ENCODE assay signal across 8 mouse cellular contexts in the genomic region with DNA sequence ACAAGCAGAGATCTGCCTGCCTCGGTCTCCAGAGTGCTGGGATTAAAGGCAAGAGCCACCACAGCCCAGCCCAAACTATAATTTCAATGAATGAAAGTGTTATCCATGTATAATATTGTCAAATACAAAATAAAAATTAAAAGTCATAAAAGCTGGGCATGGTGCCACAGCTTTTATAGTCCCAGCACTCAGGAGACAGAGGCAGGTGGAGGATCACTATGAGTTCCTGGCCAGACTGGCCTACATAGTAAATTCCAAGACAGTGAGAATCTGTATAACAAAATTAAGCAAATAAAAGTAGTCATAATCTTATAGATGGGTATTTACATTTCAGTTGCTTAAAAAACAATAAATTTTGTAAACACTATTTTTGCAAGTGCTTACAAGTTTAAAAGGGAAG. TPM values are rescaled to one million over a fixed set of nuclear protein-coding genes. Genes with fewer than 3 reads are reported as not detected.
DNase-seq lines count a peak whose midpoint lies in the region; ATAC-seq and TF ChIP-seq lines count a peak whose summit lies in the region.

No protein-coding gene starts in this region.

- TF ChIP-seq POLR2A in CH12.LX (IDR thresholded peaks at IDR 0.05; ENCODE audit: low read depth, low read length) = no peak

- H3K9ac ChIP-seq in heart, embryonic 11.5 days (ENCODE audit: low read depth, low read length) = no peak overlapping the region
- H3K9ac ChIP-seq in CH12.LX (ENCODE audit: insufficient read depth, low read depth) = peak overlapping the region; percentile 75; the same call in 1 of the 2 replicates
- no peak overlapping the region; the same call in 1 of the 2 replicates for H3K9ac ChIP-seq in forebrain, embryonic 14.5 days (ENCODE audit: low read length)
- no peak overlapping the region for H3K9ac ChIP-seq in liver, embryonic 14.5 days (replicated peaks)

- H3K4me1 ChIP-seq in heart, embryonic 11.5 days (ENCODE audit: control insufficient read depth, insufficient read depth, low read length) = 0 out of 2 replicates have a peak, but pooled peaks cover 4% of the 10 kb centered on the region
- H3K4me1 ChIP-seq in CH12.LX (ENCODE audit: control insufficient read depth in 1 of 2, insufficient read depth in 2 of 2) = peaks cover 0 to 22% of the 10 kb centered on the region in 2 experiments; a peak in 2 of 4 replicates
- H3K4me1 ChIP-seq in forebrain, embryonic 14.5 days (ENCODE audit: control insufficient read depth, insufficient read depth, low read length) = no peaks in the 10 kb centered on the region
- H3K4me1 ChIP-seq in liver, embryonic 14.5 days (replicated peaks; ENCODE audit: control insufficient read depth in 2 of 2, insufficient read depth in 2 of 2, low read length in 1 of 2) = peaks cover 3 to 6% of the 10 kb centered on the region in 2 experiments

- no peak for TF ChIP-seq CTCF in CH12.LX (conservative IDR thresholded peaks at IDR 0.05 in 1 of 2, IDR thresholded peaks at IDR 0.05 in 1 of 2; ENCODE audit: low read depth in 2 of 2, low read length in 2 of 2)
- no peak for TF ChIP-seq CTCF in liver, embryonic 14.5 days (IDR thresholded peaks at IDR 0.05; ENCODE audit: low read depth)

- no peaks in the 10 kb centered on the region for H3K27me3 ChIP-seq in heart, embryonic 11.5 days (ENCODE audit: control insufficient read depth, insufficient read depth, low read length)
- H3K27me3 ChIP-seq in CH12.LX (replicated peaks) = no peaks in the 10 kb centered on the region
- H3K27me3 ChIP-seq in forebrain, embryonic 14.5 days (replicated peaks; ENCODE audit: control insufficient read depth, insufficient read depth, low read length) = no peaks in the 10 kb centered on the region
- no peaks in the 10 kb centered on the region for H3K27me3 ChIP-seq in liver, embryonic 14.5 days (ENCODE audit: control insufficient read depth, insufficient read depth, low read length)

- H3K36me3 ChIP-seq in heart, embryonic 11.5 days (ENCODE audit: control insufficient read depth, insufficient read depth, low read length) = no peaks in the 10 kb centered on the region; the same call in 1 of the 2 replicates
- peaks cover 5 to 20% of the 10 kb centered on the region in 2 experiments for H3K36me3 ChIP-seq in CH12.LX (replicated peaks in 1 of 2; ENCODE audit: control insufficient read depth in 1 of 2, insufficient read depth in 1 of 2, low read length in 1 of 2)
- H3K36me3 ChIP-seq in forebrain, embryonic 14.5 days (ENCODE audit: control insufficient read depth, insufficient read depth, low read length) = peaks cover 8% of the 10 kb centered on the region; the same call in 1 of the 2 replicates
- H3K36me3 ChIP-seq in liver, embryonic 14.5 days (replicated peaks; ENCODE audit: control insufficient read depth, insufficient read depth, low read depth) = no peaks in the 10 kb centered on the region

- 100% methylated on average over 1 of the region's 1 CpGs for whole genome bisulfite sequencing in heart, embryonic 11.5 days (ENCODE audit: insufficient replicate concordance)
- 95% methylated on average over 1 of the region's 1 CpGs for WGBS in forebrain, embryonic 14.5 days
- 95% methylated on average over 1 of the region's 1 CpGs for WGBS in liver, embryonic 14.5 days (ENCODE audit: insufficient replicate concordance)

- no peak for TF ChIP-seq RAD21 in CH12.LX (IDR thresholded peaks at IDR 0.05; ENCODE audit: low read depth, low read length)

- in situ Hi-C loops in CH12.LX (cut with MboI; ENCODE audit: low pct_ligation_motif_present, low pct_unique_long_range_greater_than_20kb, low sequenced_read_pairs) = loop anchor here (25.0 kb wide), 1 partner anchor 216 kb away; no protein-coding TSS in a partner anchor

- DNase-seq in heart, postnatal 4 days = no peak
- DNase-seq in CH12.LX (ENCODE audit: extremely low read depth) = peak; percentile 25
- no peak for DNase-seq in forebrain, embryonic 14.5 days (ENCODE audit: low spot score)
- no peak for DNase-seq in liver, embryonic 14.5 days (ENCODE audit: low read depth in 3 of 3, low spot score in 3 of 3)
- DNase-seq in urinary bladder, postnatal 14 days (ENCODE audit: low spot score) = no peak
- DNase-seq in gastrocnemius, postnatal 4 days (ENCODE audit: low spot score in 2 of 2) = no peak

- H3K79me2 ChIP-seq in CH12.LX (replicated peaks; ENCODE audit: control insufficient read depth, extremely low read depth, insufficient read depth, poor library complexity, severe bottlenecking) = no peaks in the 10 kb centered on the region

- no peak for ATAC-seq in heart, embryonic 11.5 days (replicated peaks; ENCODE audit: insufficient number of reproducible peaks, low FRiP score, low TSS enrichment)
- ATAC-seq in forebrain, embryonic 14.5 days = peak; percentile 17
- ATAC-seq in liver, embryonic 14.5 days (ENCODE audit: insufficient read depth) = no peak
- no peak for ATAC-seq in erythroid progenitor cell, adult 5-6 weeks (replicated peaks; ENCODE audit: low FRiP score, poor library complexity, severe bottlenecking)

- H3K4me2 ChIP-seq in heart, embryonic 11.5 days = peak overlapping the region; percentile 60
- peak overlapping the region; percentile 38; the same call in 1 of the 2 replicates for H3K4me2 ChIP-seq in CH12.LX (ENCODE audit: insufficient read depth, low read depth, poor library complexity, severe bottlenecking)
- peak overlapping the region; percentile 63 for H3K4me2 ChIP-seq in forebrain, embryonic 14.5 days (ENCODE audit: low read length)
- peak overlapping the region; percentile 63 for H3K4me2 ChIP-seq in liver, embryonic 14.5 days (ENCODE audit: low read depth)

- H3K4me3 ChIP-seq in heart, embryonic 11.5 days (ENCODE audit: low read depth, low read length) = peak overlapping the region; percentile 80
- H3K4me3 ChIP-seq in CH12.LX (replicated peaks in 1 of 3; ENCODE audit: low read depth in 2 of 3, low read length in 2 of 3, poor library complexity in 1 of 3) = peak overlapping the region in 2 of 3 experiments; percentile 59 to 74
- peak overlapping the region; percentile 71 for H3K4me3 ChIP-seq in forebrain, embryonic 14.5 days (ENCODE audit: low read depth, low read length)
- H3K4me3 ChIP-seq in liver, embryonic 14.5 days (ENCODE audit: insufficient read depth in 1 of 2, low read depth in 2 of 2, low read length in 2 of 2) = peak overlapping the region in 1 of 2 experiments; percentile 70; a peak in 2 of 4 replicates

- H3K27ac ChIP-seq in heart, embryonic 11.5 days (ENCODE audit: low read depth, low read length) = no peak overlapping the region
- H3K27ac ChIP-seq in CH12.LX (ENCODE audit: insufficient read depth, low read depth) = no peak overlapping the region
- no peak overlapping the region for H3K27ac ChIP-seq in forebrain, embryonic 14.5 days (ENCODE audit: low read depth, low read length)
- no peak overlapping the region for H3K27ac ChIP-seq in liver, embryonic 14.5 days

- TF ChIP-seq EP300 in CH12.LX (IDR thresholded peaks at IDR 0.05; ENCODE audit: low read length) = no peak
- TF ChIP-seq EP300 in liver, embryonic 14.5 days (IDR thresholded peaks at IDR 0.05; ENCODE audit: low read depth) = no peak

- dilution Hi-C loops in CH12.LX (cut with MboI; ENCODE audit: extremely low pct_ligation_motif_present, extremely low pct_unique_long_range_greater_than_20kb, low sequenced_read_pairs) = no loop called here

- no peaks in the 10 kb centered on the region for H3K9me3 ChIP-seq in heart, embryonic 11.5 days (replicated peaks; ENCODE audit: control insufficient read depth, low read length)
- H3K9me3 ChIP-seq in CH12.LX (replicated peaks; ENCODE audit: low read length) = peaks cover 2% of the 10 kb centered on the region
- H3K9me3 ChIP-seq in forebrain, embryonic 14.5 days (replicated peaks; ENCODE audit: control insufficient read depth, low read length) = no peaks in the 10 kb centered on the region; the same call in 1 of the 2 replicates
- H3K9me3 ChIP-seq in liver, embryonic 14.5 days (ENCODE audit: control insufficient read depth, low read length) = no peaks in the 10 kb centered on the region

TF ChIP-seq in CH12.LX, 34 proteins besides CTCF, POLR2A, EP300 and RAD21:
- TF ChIP-seq JUN (IDR thresholded peaks at IDR 0.05; ENCODE audit: insufficient read depth, low read depth, low read length) (no peak), ETS1 (conservative IDR thresholded peaks at IDR 0.05; ENCODE audit: low read depth, low read length) (no peak), SIN3A (IDR thresholded peaks at IDR 0.05; ENCODE audit: low read length) (no peak), MAX (IDR thresholded peaks at IDR 0.05; ENCODE audit: low read length) (no peak), TBP (conservative IDR thresholded peaks at IDR 0.05; ENCODE audit: low read depth, low read length) (no peak), SMC3 (IDR thresholded peaks at IDR 0.05; ENCODE audit: low read depth, low read length) (no peak), ZKSCAN1 (IDR thresholded peaks at IDR 0.05; ENCODE audit: borderline replicate concordance, low read depth, low read length) (no peak), RCOR1 (conservative IDR thresholded peaks at IDR 0.05; ENCODE audit: low read depth, low read length) (no peak), NELFE (IDR thresholded peaks at IDR 0.05; ENCODE audit: low read depth, low read length) (no peak)

RNA-seq across cellular contexts. Expression of gene N6amt1, which starts 0.4 kb away (rescaled TPM):
- polyA plus RNA-seq in heart, embryonic 11.5 days (2014; fragmentation: Nextera tagmentation; extraction: Ambion mirVana) = 23.2 and 24.7 TPM in 2 replicates
- total RNA-seq in heart, postnatal 4 days (2021) = 10 to 100 TPM; 29.1 to 31.5 TPM
- total RNA-seq in CH12.LX (2012; rRNA removed) (10.8 and 11.8 TPM in 2 replicates), CH12.LX (2014; rRNA removed) (23.3 and 23.9 TPM in 2 replicates)
- polyA plus RNA-seq in CH12.LX (2012; ENCODE audit: insufficient read length, low read depth) = 18.1 and 18.2 TPM in 2 replicates
- polyA plus RNA-seq in forebrain, embryonic 14.5 days (2014; fragmentation: Nextera tagmentation; extraction: Ambion mirVana) = 13.3 and 13.9 TPM in 2 replicates
- polyA plus RNA-seq in liver, embryonic 14.5 days (2012; rRNA removed) = 3.5 and 5.5 TPM in 2 replicates
- 5.4 TPM in 2 replicates for polyA plus RNA-seq in liver, embryonic 14.5 days (2014; fragmentation: Nextera tagmentation; extraction: Ambion mirVana)
- 2.9 and 3.2 TPM in 2 replicates for total RNA-seq in erythroid progenitor cell, adult 5-6 weeks (2015; ENCODE audit: low replicate concordance)
- total RNA-seq in erythroid progenitor cell, adult 5-6 weeks (2017; ENCODE audit: low replicate concordance) = 1.9 and 2.0 TPM in 2 replicates
- total RNA-seq in gastrocnemius, postnatal 4 days (2021) = 10 to 100 TPM; 14.0 to 14.4 TPM
